Mouse (Mus musculus): ENCODE results near the gene Ccdc38. TPM values are rescaled to one million over a fixed set of nuclear protein-coding genes. Genes with fewer than 3 reads are reported as not detected.

The Ccdc38 gene
- not detected for total RNA-seq (2021)
- polyA plus RNA-seq (2012; rRNA removed), result not detected in 2 replicates
- long read RNA-seq, result 0 reads

GRCm38 (mm10) chr10:93540431-93541210, at the start of gene Ccdc38:
Gene Ccdc38, plus strand, starts transcription at chr10:93540632.
- intact Hi-C loops (cut with DNase I), result loop anchor here (10.0 kb wide), 1 partner anchor 486 kb away; no protein-coding TSS in a partner anchor
- 59% methylated on average over 17 of the region's 17 CpGs for WGBS
- Histone ChIP-seq H3K36me3 (ENCODE audit: control insufficient read depth, insufficient read depth, low read length) (no peaks in the 10 kb centered on the region), H3K4me3 (peak within 1 kb of the TSS; percentile 56), H3K9ac (ENCODE audit: low read depth, low read length) (peak within 1 kb of the TSS; percentile 64), H3K79me2 (replicated peaks; ENCODE audit: control insufficient read depth, insufficient read depth, low read length) (no peaks in the 10 kb centered on the region), H3K27ac (no peak within 1 kb of the TSS), H3K27me3 (ENCODE audit: control insufficient read depth, insufficient read depth, low read length) (no peaks in the 10 kb centered on the region), H3K4me1 (ENCODE audit: control insufficient read depth, insufficient read depth, low read length) (peaks cover 3% of the 10 kb centered on the region)
- no peak for DNase-seq
- TF ChIP-seq CTCF (IDR thresholded peaks at IDR 0.05) (no peak), EP300 (IDR thresholded peaks at IDR 0.05; ENCODE audit: insufficient read depth, low read depth, low read length) (no peak), POLR2A (IDR thresholded peaks at IDR 0.05; ENCODE audit: insufficient read depth, low read depth, low read length) (no peak)

DNA sequence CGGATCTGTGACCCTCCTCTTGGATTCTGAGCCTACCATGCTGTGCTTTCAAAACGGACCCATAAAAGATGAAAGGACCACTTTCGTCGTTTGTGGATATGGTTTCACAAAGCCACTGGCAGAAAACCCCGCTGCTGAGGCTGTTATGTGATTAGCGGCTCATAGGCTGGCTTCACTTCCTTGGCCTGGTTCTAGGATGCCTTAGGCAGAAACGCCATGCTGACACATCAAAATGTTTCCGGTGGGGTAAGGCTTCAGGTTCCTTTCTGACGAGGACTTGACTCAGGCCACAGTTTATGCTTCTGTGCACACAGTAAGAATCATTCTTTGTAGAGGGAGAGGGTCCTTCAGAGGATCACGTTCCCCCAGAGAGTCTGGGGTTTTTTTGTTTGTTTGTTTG, 39.6 kb upstream of the Ccdc38 start:
- DNase-seq, result no peak
- intact Hi-C loops (cut with DNase I), result no loop called here
- Histone ChIP-seq H3K79me2 (replicated peaks; ENCODE audit: control insufficient read depth, insufficient read depth, low read length) (no peaks in the 10 kb centered on the region), H3K4me1 (ENCODE audit: control insufficient read depth, insufficient read depth, low read length) (no peaks in the 10 kb centered on the region), H3K27ac (no peak overlapping the region), H3K27me3 (ENCODE audit: control insufficient read depth, insufficient read depth, low read length) (no peaks in the 10 kb centered on the region), H3K9ac (ENCODE audit: low read depth, low read length) (no peak overlapping the region), H3K4me3 (no peak overlapping the region), H3K36me3 (ENCODE audit: control insufficient read depth, insufficient read depth, low read length) (no peaks in the 10 kb centered on the region)
- WGBS, result 68% methylated on average over 10 of the region's 10 CpGs
- TF ChIP-seq POLR2A (IDR thresholded peaks at IDR 0.05; ENCODE audit: insufficient read depth, low read depth, low read length) (no peak), CTCF (IDR thresholded peaks at IDR 0.05) (no peak)

DNA sequence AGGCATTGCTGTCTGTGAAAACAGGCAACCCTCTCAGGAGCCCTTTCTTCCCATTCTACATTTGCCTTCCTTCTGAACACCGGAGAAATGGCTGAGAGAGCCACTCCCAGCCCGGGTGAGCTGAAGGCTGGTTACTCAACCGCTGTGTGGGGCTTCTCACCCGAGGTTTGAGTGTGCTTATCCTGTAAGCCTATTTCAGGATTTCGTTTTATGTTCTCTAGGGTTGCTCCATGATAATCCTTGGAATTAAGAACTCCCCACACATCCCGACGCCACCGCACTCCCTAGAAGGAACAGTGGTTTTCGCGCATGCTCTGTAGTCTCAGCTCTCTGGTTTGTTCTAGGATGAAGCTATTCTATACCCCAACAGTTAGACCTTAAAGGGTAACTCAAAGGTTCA, 39.1 kb upstream of the Ccdc38 start:
- TF ChIP-seq POLR2A (IDR thresholded peaks at IDR 0.05; ENCODE audit: insufficient read depth, low read depth, low read length) (no peak), CTCF (IDR thresholded peaks at IDR 0.05) (no peak)
- no peak for DNase-seq
- Histone ChIP-seq H3K9ac (ENCODE audit: low read depth, low read length) (no peak overlapping the region), H3K36me3 (ENCODE audit: control insufficient read depth, insufficient read depth, low read length) (no peaks in the 10 kb centered on the region), H3K4me1 (ENCODE audit: control insufficient read depth, insufficient read depth, low read length) (no peaks in the 10 kb centered on the region), H3K4me3 (no peak overlapping the region), H3K27ac (no peak overlapping the region), H3K79me2 (replicated peaks; ENCODE audit: control insufficient read depth, insufficient read depth, low read length) (no peaks in the 10 kb centered on the region), H3K27me3 (ENCODE audit: control insufficient read depth, insufficient read depth, low read length) (no peaks in the 10 kb centered on the region)
- intact Hi-C loops (cut with DNase I), result no loop called here
- WGBS, result 78% methylated on average over 10 of the region's 10 CpGs

DNA sequence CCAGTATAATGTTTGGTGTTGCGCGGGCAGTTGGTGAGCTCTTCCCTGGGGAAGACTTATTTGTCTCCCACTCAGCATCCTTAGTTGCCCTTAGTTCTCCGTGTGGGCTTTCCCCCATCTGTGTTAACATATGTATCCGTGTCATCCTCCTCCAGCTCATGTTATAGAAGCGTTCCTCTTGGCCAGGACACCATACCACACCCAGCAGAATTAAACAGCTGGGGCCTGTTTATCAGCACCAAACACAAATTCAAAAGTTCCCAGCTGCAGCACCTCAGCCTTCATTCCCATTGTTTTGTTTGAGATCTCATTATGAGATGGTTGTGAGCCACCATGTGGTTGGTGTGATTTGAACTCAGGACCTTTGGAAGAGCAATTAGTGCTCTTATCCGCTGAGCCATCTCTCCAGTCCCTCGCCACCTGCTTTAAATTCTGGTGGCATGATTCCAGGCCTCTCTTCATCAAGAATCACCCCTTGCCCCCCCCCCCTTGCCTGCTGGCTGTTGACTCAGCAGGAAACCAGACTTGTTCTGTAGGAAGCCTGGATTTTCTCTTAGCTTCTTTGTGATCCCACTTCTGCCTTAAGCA, 32.0 kb upstream of the Ccdc38 start:
- no peak overlapping the region for H3K9ac ChIP-seq (ENCODE audit: low read depth, low read length)
- DNase-seq, result no peak
- no peaks in the 10 kb centered on the region for H3K27me3 ChIP-seq (ENCODE audit: control insufficient read depth, insufficient read depth, low read length)
- TF ChIP-seq CTCF (IDR thresholded peaks at IDR 0.05) (no peak), POLR2A (IDR thresholded peaks at IDR 0.05; ENCODE audit: insufficient read depth, low read depth, low read length) (no peak), EP300 (IDR thresholded peaks at IDR 0.05; ENCODE audit: insufficient read depth, low read depth, low read length) (no peak)
- no peak overlapping the region for H3K4me3 ChIP-seq
- H3K36me3 ChIP-seq (ENCODE audit: control insufficient read depth, insufficient read depth, low read length), result no peaks in the 10 kb centered on the region
- intact Hi-C loops (cut with DNase I), result no loop called here
- H3K27ac ChIP-seq, result no peak overlapping the region
- H3K4me1 ChIP-seq (ENCODE audit: control insufficient read depth, insufficient read depth, low read length), result no peaks in the 10 kb centered on the region
- no peaks in the 10 kb centered on the region for H3K79me2 ChIP-seq (replicated peaks; ENCODE audit: control insufficient read depth, insufficient read depth, low read length)
- 67% methylated on average over 7 of the region's 7 CpGs for WGBS

DNA sequence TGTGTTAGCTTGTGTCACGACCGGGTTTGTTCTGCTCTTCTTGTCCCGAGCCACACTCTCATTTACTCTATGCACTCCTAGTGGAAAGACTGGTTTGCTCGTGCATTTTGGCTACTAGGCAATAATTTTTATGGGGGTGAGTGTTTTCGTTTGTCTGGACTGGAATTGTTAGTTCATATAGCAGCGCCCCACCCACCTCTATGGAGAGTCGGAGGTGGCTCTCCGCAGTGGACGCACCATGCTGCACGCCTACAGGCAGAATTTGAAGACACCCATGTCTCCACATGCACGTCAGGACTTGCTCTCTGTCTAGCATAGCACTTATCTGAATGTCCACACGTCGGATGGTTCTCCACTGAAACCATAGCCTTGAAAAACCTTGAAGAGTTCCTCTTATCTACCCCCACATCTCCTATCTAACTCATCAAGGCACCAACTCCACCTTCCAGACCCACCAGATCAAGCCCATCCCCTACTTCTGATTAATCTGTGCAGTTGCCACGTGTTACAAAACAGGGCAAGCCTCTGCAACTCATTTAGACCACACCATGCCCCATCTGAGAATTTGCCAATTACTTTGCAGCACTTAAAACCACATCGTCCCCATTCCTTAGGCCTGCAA, 30.8 kb upstream of the Ccdc38 start:
- H3K79me2 ChIP-seq (replicated peaks; ENCODE audit: control insufficient read depth, insufficient read depth, low read length), result no peaks in the 10 kb centered on the region
- no peaks in the 10 kb centered on the region for H3K36me3 ChIP-seq (ENCODE audit: control insufficient read depth, insufficient read depth, low read length)
- H3K9ac ChIP-seq (ENCODE audit: low read depth, low read length), result no peak overlapping the region
- no peaks in the 10 kb centered on the region for H3K4me1 ChIP-seq (ENCODE audit: control insufficient read depth, insufficient read depth, low read length)
- no peak overlapping the region for H3K27ac ChIP-seq
- H3K27me3 ChIP-seq (ENCODE audit: control insufficient read depth, insufficient read depth, low read length), result no peaks in the 10 kb centered on the region
- TF ChIP-seq EP300 (IDR thresholded peaks at IDR 0.05; ENCODE audit: insufficient read depth, low read depth, low read length) (no peak), POLR2A (IDR thresholded peaks at IDR 0.05; ENCODE audit: insufficient read depth, low read depth, low read length) (no peak), CTCF (IDR thresholded peaks at IDR 0.05) (no peak)
- intact Hi-C loops (cut with DNase I), result no loop called here
- 84% methylated on average over 15 of the region's 15 CpGs for WGBS
- no peak overlapping the region for H3K4me3 ChIP-seq
- no peak for DNase-seq

DNA sequence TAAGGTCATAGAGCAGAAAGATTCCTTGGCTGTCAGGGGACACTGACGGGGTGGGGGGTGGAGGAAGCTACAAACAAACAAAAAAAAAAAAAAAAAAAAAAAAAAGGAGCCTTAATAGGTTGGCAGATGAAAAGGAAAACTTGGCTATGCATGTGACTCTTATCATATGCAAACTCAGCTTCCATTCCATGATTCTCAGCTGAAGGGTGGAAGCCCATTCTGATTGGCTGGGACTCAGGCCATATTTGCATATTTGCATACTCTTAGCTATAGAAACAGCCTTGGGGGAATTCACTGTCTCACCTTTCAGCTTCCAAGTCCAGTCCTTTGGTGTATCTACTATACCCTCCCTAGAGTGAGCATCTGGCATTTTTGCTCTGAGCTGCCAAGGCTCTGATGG, 25.0 kb upstream of the Ccdc38 start:
- Histone ChIP-seq H3K79me2 (replicated peaks; ENCODE audit: control insufficient read depth, insufficient read depth, low read length) (no peaks in the 10 kb centered on the region), H3K36me3 (ENCODE audit: control insufficient read depth, insufficient read depth, low read length) (no peaks in the 10 kb centered on the region), H3K4me1 (ENCODE audit: control insufficient read depth, insufficient read depth, low read length) (no peaks in the 10 kb centered on the region), H3K4me3 (no peak overlapping the region), H3K27me3 (ENCODE audit: control insufficient read depth, insufficient read depth, low read length) (no peaks in the 10 kb centered on the region), H3K27ac (no peak overlapping the region), H3K9ac (ENCODE audit: low read depth, low read length) (no peak overlapping the region)
- TF ChIP-seq CTCF (IDR thresholded peaks at IDR 0.05) (no peak), EP300 (IDR thresholded peaks at IDR 0.05; ENCODE audit: insufficient read depth, low read depth, low read length) (no peak), POLR2A (IDR thresholded peaks at IDR 0.05; ENCODE audit: insufficient read depth, low read depth, low read length) (no peak)
- intact Hi-C loops (cut with DNase I), result no loop called here
- WGBS, result 5% methylated on average over 1 of the region's 1 CpGs
- no peak for DNase-seq

All from heart, adult 2 months (tissue).